Mouse (Mus musculus): ENCODE results near the gene Snx29. TPM values are rescaled to one million over a fixed set of nuclear protein-coding genes. Genes with fewer than 3 reads are reported as not detected.

The Snx29 gene
- polyA plus RNA-seq, 2 experiments = 1.9 TPM

DNA sequence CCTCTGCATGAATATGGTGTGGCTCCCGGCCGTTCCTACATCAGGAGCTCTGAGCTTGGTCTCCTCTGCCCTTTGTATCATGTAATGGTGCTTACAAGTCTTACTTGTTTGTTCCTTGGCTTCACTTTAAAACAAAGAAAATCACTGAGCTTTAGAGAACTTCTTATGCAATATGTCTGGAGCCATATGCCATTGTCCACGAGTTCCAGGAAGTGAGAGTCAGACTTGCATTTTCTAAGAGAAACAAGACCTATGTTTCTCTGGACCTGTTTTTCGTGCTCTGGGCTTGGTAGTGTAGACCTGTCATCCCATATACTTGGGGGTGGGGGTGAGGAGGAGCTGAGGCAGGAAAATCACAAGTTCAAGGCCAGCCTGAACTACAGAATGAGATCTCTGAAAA, 386.7 kb downstream of the Snx29 start:
- no peak overlapping the region for H3K4me3 ChIP-seq (ENCODE audit: insufficient read depth in 1 of 2, low read depth in 2 of 2, low read length in 2 of 2)
- no peak overlapping the region for H3K27ac ChIP-seq
- no peaks in the 10 kb centered on the region for H3K27me3 ChIP-seq (ENCODE audit: control insufficient read depth, insufficient read depth, low read length)
- ATAC-seq (ENCODE audit: insufficient read depth) (no peak), DNase-seq (ENCODE audit: low read depth in 3 of 3, low spot score in 3 of 3) (no peak)
- no peak overlapping the region for H3K4me2 ChIP-seq (ENCODE audit: low read depth)
- H3K4me1 ChIP-seq (replicated peaks; ENCODE audit: control insufficient read depth in 2 of 2, insufficient read depth in 2 of 2, low read length in 1 of 2) = no peaks in the 10 kb centered on the region
- H3K9me3 ChIP-seq (ENCODE audit: control insufficient read depth, low read length) = no peaks in the 10 kb centered on the region
- H3K9ac ChIP-seq (replicated peaks) = no peak overlapping the region
- TF ChIP-seq EP300 (IDR thresholded peaks at IDR 0.05; ENCODE audit: low read depth) (no peak), CTCF (IDR thresholded peaks at IDR 0.05; ENCODE audit: low read depth) (no peak)
- 58% methylated on average over 4 of the region's 4 CpGs for WGBS (ENCODE audit: insufficient replicate concordance)
- H3K36me3 ChIP-seq (replicated peaks; ENCODE audit: control insufficient read depth, insufficient read depth, low read depth) = no peaks in the 10 kb centered on the region

DNA sequence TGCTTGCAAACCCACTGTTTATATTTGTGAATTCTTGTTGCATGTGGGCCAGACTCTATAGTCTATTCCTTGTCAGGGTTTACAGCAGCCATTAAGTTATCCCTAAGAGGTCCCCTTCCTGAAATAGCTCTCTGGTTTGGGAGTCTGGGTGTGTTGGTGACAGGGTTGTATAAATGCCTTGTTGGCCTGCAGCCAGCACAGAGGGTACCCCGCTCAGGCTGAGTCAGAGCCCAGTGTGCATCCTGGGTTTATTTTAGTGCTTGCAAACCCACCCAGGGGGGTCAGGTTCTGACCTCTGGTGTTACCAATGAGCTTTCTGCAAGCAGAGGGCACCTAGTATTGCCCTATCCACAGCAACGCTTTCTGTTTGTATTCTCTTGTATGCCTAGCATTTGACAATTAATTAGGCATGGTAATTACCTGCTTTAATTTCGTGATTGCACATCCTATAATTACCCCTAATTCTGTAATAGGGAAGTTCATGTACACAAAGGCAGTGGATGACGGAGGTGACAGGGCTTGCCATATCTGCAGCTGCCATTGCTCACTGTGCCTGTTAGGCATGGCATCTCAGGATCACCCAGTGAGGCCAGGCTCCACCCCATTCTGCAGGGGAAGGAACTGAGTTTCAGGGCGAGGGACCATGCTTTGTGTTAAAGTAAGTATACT, 387.4 kb downstream of the Snx29 start:
- H3K36me3 ChIP-seq (replicated peaks; ENCODE audit: control insufficient read depth, insufficient read depth, low read depth) = no peaks in the 10 kb centered on the region
- H3K27me3 ChIP-seq (ENCODE audit: control insufficient read depth, insufficient read depth, low read length) = no peaks in the 10 kb centered on the region
- no peak overlapping the region for H3K4me3 ChIP-seq (ENCODE audit: insufficient read depth in 1 of 2, low read depth in 2 of 2, low read length in 2 of 2)
- no peak overlapping the region for H3K4me2 ChIP-seq (ENCODE audit: low read depth)
- no peaks in the 10 kb centered on the region for H3K9me3 ChIP-seq (ENCODE audit: control insufficient read depth, low read length)
- no peak overlapping the region for H3K27ac ChIP-seq
- no peak for ATAC-seq (ENCODE audit: insufficient read depth)
- TF ChIP-seq EP300 (IDR thresholded peaks at IDR 0.05; ENCODE audit: low read depth) (no peak), CTCF (IDR thresholded peaks at IDR 0.05; ENCODE audit: low read depth) (no peak)
- H3K9ac ChIP-seq (replicated peaks) = no peak overlapping the region
- no peak for DNase-seq (ENCODE audit: low read depth in 3 of 3, low spot score in 3 of 3)
- WGBS (ENCODE audit: insufficient replicate concordance) = 49% methylated on average over 5 of the region's 5 CpGs
- H3K4me1 ChIP-seq (replicated peaks; ENCODE audit: control insufficient read depth in 2 of 2, insufficient read depth in 2 of 2, low read length in 1 of 2) = no peaks in the 10 kb centered on the region

DNA sequence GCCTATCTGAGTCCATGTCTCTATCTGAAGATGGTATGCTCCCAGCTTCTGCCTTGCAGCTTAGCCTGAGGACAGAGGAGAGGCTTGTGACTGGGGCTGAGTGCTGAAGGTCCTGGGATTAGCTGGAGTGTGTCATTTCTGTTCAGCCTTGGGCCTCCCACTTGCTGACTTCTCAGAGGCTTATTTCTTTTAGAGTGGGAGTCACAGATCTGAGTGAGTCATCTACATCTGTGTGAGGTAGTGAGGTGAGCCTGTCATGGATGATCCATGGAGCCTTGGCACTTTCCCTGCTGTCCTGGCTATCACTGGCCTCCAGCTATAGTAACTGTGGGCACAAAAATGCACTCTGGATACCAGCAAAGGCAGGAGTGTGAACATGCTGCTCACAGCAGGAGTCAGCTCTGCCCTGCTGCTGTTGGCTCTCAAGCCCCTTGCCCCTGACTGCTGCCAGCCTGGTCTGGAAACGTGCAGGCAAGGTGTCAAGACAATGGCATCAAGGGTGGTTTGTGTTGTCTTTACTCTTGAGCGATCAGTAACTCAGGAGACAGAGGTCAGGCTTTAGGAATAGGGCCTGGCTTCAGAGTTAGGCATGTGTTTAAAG, 390.7 kb downstream of the Snx29 start:
- Histone ChIP-seq H3K27ac (no peak overlapping the region), H3K4me2 (ENCODE audit: low read depth) (no peak overlapping the region), H3K9me3 (ENCODE audit: control insufficient read depth, low read length) (no peaks in the 10 kb centered on the region), H3K9ac (replicated peaks) (no peak overlapping the region), H3K4me1 (replicated peaks; ENCODE audit: control insufficient read depth in 2 of 2, insufficient read depth in 2 of 2, low read length in 1 of 2) (no peaks in the 10 kb centered on the region), H3K36me3 (replicated peaks; ENCODE audit: control insufficient read depth, insufficient read depth, low read depth) (no peaks in the 10 kb centered on the region), H3K27me3 (ENCODE audit: control insufficient read depth, insufficient read depth, low read length) (no peaks in the 10 kb centered on the region), H3K4me3 (ENCODE audit: insufficient read depth in 1 of 2, low read depth in 2 of 2, low read length in 2 of 2) (no peak overlapping the region)
- WGBS (ENCODE audit: insufficient replicate concordance) = 48% methylated on average over 2 of the region's 2 CpGs
- DNase-seq (ENCODE audit: low read depth in 3 of 3, low spot score in 3 of 3) (no peak), ATAC-seq (ENCODE audit: insufficient read depth) (no peak)
- TF ChIP-seq EP300 (IDR thresholded peaks at IDR 0.05; ENCODE audit: low read depth) = no peak
- no peak for TF ChIP-seq CTCF (IDR thresholded peaks at IDR 0.05; ENCODE audit: low read depth)

DNA sequence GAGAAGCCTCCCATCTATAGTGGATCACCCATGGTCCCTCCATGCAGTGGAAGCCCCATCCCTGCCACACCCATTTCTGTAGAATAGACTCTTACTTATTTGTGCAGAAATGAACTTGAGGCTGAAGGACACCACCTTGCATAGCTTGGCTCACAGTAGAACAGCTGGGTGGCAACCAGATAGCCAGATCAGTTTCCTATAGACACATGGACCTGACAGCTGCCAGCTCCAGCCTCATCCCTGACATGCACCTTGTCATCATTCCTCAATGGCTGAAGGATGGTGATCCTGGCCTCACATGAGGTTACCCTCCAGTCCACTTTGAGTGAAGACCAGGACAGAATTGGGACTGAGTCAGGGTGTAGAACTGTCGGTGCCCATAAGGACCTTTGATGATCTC, 394.2 kb downstream of the Snx29 start:
- DNase-seq (ENCODE audit: low read depth in 3 of 3, low spot score in 3 of 3) (no peak), ATAC-seq (ENCODE audit: insufficient read depth) (no peak)
- Histone ChIP-seq H3K9me3 (ENCODE audit: control insufficient read depth, low read length) (no peaks in the 10 kb centered on the region), H3K36me3 (replicated peaks; ENCODE audit: control insufficient read depth, insufficient read depth, low read depth) (no peaks in the 10 kb centered on the region), H3K9ac (replicated peaks) (no peak overlapping the region), H3K27ac (no peak overlapping the region), H3K4me3 (ENCODE audit: insufficient read depth in 1 of 2, low read depth in 2 of 2, low read length in 2 of 2) (no peak overlapping the region), H3K27me3 (ENCODE audit: control insufficient read depth, insufficient read depth, low read length) (no peaks in the 10 kb centered on the region), H3K4me1 (replicated peaks; ENCODE audit: control insufficient read depth in 2 of 2, insufficient read depth in 2 of 2, low read length in 1 of 2) (no peaks in the 10 kb centered on the region), H3K4me2 (ENCODE audit: low read depth) (no peak overlapping the region)
- 60% methylated on average over 1 of the region's 1 CpGs for WGBS (ENCODE audit: insufficient replicate concordance)
- TF ChIP-seq CTCF (IDR thresholded peaks at IDR 0.05; ENCODE audit: low read depth) (no peak), EP300 (IDR thresholded peaks at IDR 0.05; ENCODE audit: low read depth) (no peak)

DNA sequence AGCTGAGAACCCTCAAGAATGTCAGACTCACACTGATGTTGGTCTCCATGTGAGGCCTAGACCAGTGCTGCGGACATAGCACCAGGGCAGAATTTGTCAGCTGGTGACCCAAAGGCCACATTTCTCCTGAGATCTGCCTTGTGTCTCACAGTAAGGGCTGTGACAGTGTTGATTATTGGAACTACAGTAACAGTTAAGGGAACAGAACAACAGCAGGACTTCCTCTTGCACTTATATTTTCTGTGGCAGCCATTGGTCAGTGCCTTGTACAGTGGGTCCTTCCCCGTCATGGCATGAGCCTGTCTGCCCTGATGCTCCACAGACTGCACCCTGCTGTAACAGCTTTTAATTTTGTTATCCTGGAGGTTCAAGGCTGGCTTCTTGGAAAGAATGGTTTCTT, 403.2 kb downstream of the Snx29 start:
- no peak overlapping the region for H3K27ac ChIP-seq
- no peak overlapping the region for H3K4me3 ChIP-seq (ENCODE audit: insufficient read depth in 1 of 2, low read depth in 2 of 2, low read length in 2 of 2)
- no peaks in the 10 kb centered on the region for H3K4me1 ChIP-seq (replicated peaks; ENCODE audit: control insufficient read depth in 2 of 2, insufficient read depth in 2 of 2, low read length in 1 of 2)
- no peaks in the 10 kb centered on the region for H3K9me3 ChIP-seq (ENCODE audit: control insufficient read depth, low read length)
- no peak overlapping the region for H3K4me2 ChIP-seq (ENCODE audit: low read depth)
- WGBS (ENCODE audit: insufficient replicate concordance) = 64% methylated on average over 2 of the region's 2 CpGs
- no peaks in the 10 kb centered on the region for H3K36me3 ChIP-seq (replicated peaks; ENCODE audit: control insufficient read depth, insufficient read depth, low read depth)
- no peaks in the 10 kb centered on the region for H3K27me3 ChIP-seq (ENCODE audit: control insufficient read depth, insufficient read depth, low read length)
- H3K9ac ChIP-seq (replicated peaks) = no peak overlapping the region
- no peak for TF ChIP-seq CTCF (IDR thresholded peaks at IDR 0.05; ENCODE audit: low read depth)
- TF ChIP-seq EP300 (IDR thresholded peaks at IDR 0.05; ENCODE audit: low read depth) = no peak
- ATAC-seq (ENCODE audit: insufficient read depth) (no peak), DNase-seq (ENCODE audit: low read depth in 3 of 3, low spot score in 3 of 3) (no peak)

Measured in liver, embryonic 14.5 days (tissue).